Mouse (Mus musculus) spleen, postnatal 14 days (tissue): Measurements from ENCODE around the gene Zfp62.
"Not testable (repeated sequence)": the region's sequence is repeated elsewhere in the genome, so short reads cannot be mapped to it uniquely, and the experiment has no call there.

Source experiments
- DNase-seq, 2 experiments: peaks; one replicate each; pipeline ENCODE4 v3.0.0; 2021 to 2022; ENCODE audit warnings: low spot score in 2 of 2

Gene Zfp62

GRCm38 (mm10) chr11:49203129-49203768, at the start of gene Zfp62:
Gene Zfp62, plus strand, starts transcription at chr11:49203292.
- peak; percentile 87 to 89 for DNase-seq

GRCm38 (mm10) chr11:49154077-49154476, 49.0 kb upstream of the Zfp62 start, which contains the start of gene Olfr1394:
Gene Olfr1394, plus strand, starts transcription at chr11:49154377.
- no peak for DNase-seq

- no peak for DNase-seq
Observed at GRCm38 (mm10) chr11:49156821-49157814, 46.0 kb upstream of the Zfp62 start.

GRCm38 (mm10) chr11:49168839-49169611, 34.1 kb upstream of the Zfp62 start:
- no peak for DNase-seq

- no peak for DNase-seq
Observed at GRCm38 (mm10) chr11:49170576-49170975, 32.5 kb upstream of the Zfp62 start.

- DNase-seq: no peak
Observed at GRCm38 (mm10) chr11:49175345-49175744, 27.7 kb upstream of the Zfp62 start.

GRCm38 (mm10) chr11:49176047-49176779, 26.9 kb upstream of the Zfp62 start:
- not testable (repeated sequence) for DNase-seq

- DNase-seq: no peak
Observed at GRCm38 (mm10) chr11:49183172-49183571, 19.9 kb upstream of the Zfp62 start.

- DNase-seq: no peak
Observed at GRCm38 (mm10) chr11:49186452-49186851, 16.6 kb upstream of the Zfp62 start.

- DNase-seq: no peak
Observed at GRCm38 (mm10) chr11:49186955-49187488, 16.1 kb upstream of the Zfp62 start, which contains the start of gene Btnl9. Gene Btnl9, minus strand, starts transcription at chr11:49187159.

- DNase-seq: no peak
Observed at GRCm38 (mm10) chr11:49187701-49188100, 15.4 kb upstream of the Zfp62 start.

- DNase-seq: peak; percentile 32 to 71
Observed at GRCm38 (mm10) chr11:49189737-49190136, 13.4 kb upstream of the Zfp62 start.

GRCm38 (mm10) chr11:49191083-49191482, 12.0 kb upstream of the Zfp62 start:
- no peak for DNase-seq

- DNase-seq: not testable (repeated sequence)
Observed at GRCm38 (mm10) chr11:49194771-49195170, 8.3 kb upstream of the Zfp62 start.

GRCm38 (mm10) chr11:49195819-49196322, 7.2 kb upstream of the Zfp62 start:
- no peak for DNase-seq

GRCm38 (mm10) chr11:49200666-49201065, 2.4 kb upstream of the Zfp62 start:
- no peak for DNase-seq

GRCm38 (mm10) chr11:49201142-49201541, 1.9 kb upstream of the Zfp62 start:
- no peak for DNase-seq

- DNase-seq: no peak
Observed at GRCm38 (mm10) chr11:49202071-49202470, 1.0 kb upstream of the Zfp62 start.

GRCm38 (mm10) chr11:49202523-49203061, 500 bp upstream of the Zfp62 start:
- peak; percentile 6 to 13 for DNase-seq

GRCm38 (mm10) chr11:49203771-49204497, 842 bp downstream of the Zfp62 start:
- peak in 1 of 2 experiments; percentile 25 for DNase-seq
